Mouse (Mus musculus) monocyte, adult 5-6 weeks (primary cell): ENCODE results near the gene Lrsam1. TPM values are rescaled to one million over a fixed set of nuclear protein-coding genes. Genes with fewer than 3 reads are reported as not detected.

Experiments used
- ATAC-seq: fragments of 153-309, 156-312 bp; replicated peaks from 2 replicates; pipeline ENCODE4 v1.8.0; 2017; ENCODE audit warnings: mild to moderate bottlenecking; ENCODE audit not compliant: low TSS enrichment, insufficient number of reproducible peaks, severe bottlenecking, poor library complexity, low FRiP score
- total RNA-seq: library from RNA; stranded (forward); fragments of 200-1000, 200-491, 200-594 nt; gene quantifications from 3 replicates; pipeline ENCODE4 v1.2.3, GENCODE M21; 2017

Gene Lrsam1
- total RNA-seq, 1 experiment from 2014 or later, result 6.6 TPM

GRCm38 (mm10) chr2:32969326-32969725 is 7.9 kb upstream of the Lrsam1 start:
- no peak for ATAC-seq

DNA sequence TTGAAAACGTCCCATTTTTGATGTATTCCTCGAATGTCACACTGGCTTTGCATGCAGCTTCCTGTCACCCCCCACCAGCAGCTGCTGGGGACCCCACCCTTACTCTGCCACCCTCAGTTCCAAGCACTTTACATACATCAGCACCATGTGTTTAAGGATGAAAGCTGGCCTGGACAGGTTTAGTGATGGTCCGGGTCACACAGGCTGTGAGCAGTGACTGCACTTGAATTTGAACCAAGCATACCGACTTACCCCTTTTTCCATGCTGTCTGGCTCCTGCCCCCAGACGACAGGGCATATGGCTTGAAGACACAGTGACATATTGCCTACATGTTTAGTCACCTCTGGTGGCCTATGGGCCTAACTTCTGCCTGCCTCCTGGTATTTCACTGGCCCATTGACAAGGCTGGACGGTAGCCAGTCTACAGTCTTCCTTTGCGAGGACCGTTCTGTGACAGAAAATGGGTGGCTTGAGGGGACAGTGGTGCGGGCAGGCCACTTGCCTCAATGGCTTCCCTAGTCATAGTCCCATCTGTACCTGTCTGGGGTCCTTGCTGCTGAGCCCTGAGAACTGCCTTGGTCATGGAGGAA is 6.7 kb upstream of the Lrsam1 start:
- ATAC-seq, result no peak

GRCm38 (mm10) chr2:32966689-32967631 is 5.5 kb upstream of the Lrsam1 start:
- ATAC-seq, result peak; percentile 89

DNA sequence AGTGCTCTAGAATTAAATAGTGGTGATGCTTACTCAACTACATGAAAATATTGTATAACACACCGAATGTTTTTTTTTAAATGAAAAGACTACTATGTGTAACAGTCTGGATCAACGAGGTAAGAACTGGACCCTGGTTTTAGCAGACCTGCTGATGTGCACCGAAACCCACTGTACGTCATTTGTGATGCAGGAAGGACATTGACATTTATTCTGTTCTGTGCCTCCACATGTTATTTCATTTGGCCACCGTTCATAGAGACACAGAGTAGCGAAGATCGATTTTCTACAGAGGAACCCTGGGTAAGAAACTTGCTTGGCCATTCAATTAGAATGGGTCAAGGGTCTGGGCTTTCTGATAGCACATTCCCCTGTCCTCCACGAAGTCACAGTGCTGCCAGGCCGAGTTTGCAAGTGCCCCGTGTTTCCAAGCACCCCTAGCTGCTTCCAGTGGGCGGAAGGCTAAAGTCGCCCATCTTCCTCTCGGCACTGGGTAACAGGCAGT is 4.8 kb upstream of the Lrsam1 start:
- no peak; the same call in 1 of the 2 replicates for ATAC-seq

DNA sequence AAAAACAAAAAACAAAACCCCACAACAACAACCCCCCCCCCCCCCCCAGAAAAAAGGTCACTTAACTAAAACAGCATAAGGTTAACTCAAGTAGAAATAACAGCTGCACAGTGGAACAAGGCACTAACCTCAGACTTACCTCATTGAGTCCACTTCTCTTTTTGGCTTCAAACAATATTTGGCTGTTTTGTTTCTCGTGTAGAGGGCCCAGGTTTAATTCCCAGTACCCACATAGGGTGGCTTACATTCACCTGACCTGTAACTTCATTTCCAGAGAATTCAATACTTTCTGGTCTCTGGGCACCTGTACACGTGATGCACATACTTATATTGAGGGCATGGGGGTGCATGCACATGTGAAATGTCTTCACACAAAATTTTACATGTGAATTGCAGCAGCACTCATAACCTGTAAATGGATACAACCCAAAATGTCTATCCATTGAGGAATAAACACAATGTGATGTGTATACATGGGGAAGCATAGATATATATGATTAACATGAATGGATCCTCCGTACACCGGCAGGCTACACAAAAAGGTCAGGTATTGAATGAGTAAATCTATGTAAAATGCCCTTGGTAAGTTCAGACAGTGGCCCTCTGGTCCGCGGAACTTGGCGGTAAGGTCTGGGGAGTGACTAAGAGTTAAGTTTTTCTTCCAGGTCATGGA is 4.2 kb upstream of the Lrsam1 start:
- ATAC-seq, result no peak

- ATAC-seq, result no peak
These were observed 3.4 kb upstream of the Lrsam1 start for GRCm38 (mm10) chr2:32964659-32965457.

GRCm38 (mm10) chr2:32963981-32964380 is 2.6 kb upstream of the Lrsam1 start:
- ATAC-seq, result no peak

DNA sequence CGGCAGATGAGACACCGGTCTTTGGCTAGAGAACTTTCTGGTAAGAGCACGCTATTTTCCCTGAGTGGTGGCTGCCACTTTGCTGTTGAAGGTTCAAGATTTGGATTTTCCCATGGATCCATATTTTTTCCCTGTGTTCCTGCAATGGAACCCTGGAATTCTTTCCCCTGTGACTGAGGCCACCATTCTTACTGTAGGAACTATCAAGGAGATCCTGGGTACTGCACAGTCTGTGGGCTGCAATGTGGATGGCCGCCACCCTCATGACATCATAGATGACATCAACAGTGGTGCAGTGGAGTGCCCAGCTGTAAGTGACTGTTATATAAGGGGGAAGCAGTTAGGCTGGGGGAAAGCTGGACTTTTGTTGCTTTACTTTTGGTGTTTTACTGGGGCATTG is 2.1 kb upstream of the Lrsam1 start:
- no peak for ATAC-seq

DNA sequence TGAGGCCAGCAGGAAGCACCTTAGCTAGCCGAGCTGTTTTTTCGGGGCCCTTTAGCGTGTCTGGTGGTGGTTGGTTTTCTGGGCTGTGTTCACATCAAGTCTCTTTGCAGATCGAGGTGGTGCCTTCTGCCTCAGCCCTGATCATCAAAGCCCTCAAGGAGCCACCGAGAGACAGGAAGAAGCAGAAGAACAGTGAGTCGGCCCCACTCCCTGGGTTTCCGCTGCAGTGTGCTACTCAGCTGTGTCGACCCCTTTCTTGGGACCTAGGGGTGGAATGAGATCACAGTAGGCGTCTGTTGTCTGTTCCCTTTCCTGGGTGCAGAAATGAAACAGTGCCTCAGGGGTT is 1.4 kb upstream of the Lrsam1 start:
- ATAC-seq, result no peak

DNA sequence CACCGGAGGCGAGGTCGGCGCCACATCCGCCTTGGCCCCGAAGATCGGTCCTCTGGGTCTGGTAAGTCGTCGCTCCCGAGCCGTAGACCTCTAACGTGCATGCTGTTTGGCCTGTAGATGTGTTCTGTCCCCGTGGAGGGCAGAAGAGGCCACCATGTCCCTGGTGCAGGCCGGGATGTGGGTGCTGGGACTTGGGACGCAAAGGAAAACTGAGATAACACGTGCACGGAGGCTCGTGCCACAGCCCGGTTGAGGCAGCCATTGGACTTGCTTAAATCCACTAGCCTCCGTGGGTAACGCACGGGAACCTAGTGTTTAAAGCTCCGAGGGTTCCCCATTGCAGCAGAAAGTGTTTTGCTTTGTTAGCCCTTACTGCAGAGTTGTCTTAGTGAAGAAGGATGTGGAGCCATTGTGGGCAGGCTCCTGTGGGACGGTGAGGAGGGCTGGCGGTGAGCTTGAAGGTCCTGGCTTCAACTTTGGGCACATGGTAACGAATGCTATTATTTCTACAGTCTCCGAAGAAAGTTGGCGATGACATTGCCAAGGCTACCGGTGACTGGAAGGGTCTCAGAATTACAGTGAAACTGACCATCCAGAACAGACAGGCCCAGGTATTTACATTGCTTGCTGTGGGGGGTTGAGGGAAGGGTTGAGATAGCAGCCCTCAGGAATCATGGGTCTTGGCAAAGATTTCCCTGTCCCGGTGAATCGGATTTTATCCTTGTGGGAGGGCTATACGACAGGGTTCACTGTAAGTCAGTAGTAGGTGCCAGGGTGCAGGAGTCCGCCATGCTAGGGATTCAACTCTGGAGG is 854 bp upstream of the Lrsam1 start:
- ATAC-seq, result no peak

GRCm38 (mm10) chr2:32960273-32960672 is 1.1 kb downstream of the Lrsam1 start:
- ATAC-seq, result no peak

GRCm38 (mm10) chr2:32957344-32957743 is 4.1 kb downstream of the Lrsam1 start:
- ATAC-seq, result no peak

- ATAC-seq, result no peak
These were observed 6.8 kb downstream of the Lrsam1 start for GRCm38 (mm10) chr2:32954581-32954980.

- ATAC-seq, result no peak
These were observed 14.0 kb downstream of the Lrsam1 start for GRCm38 (mm10) chr2:32947454-32947853.

- no peak for ATAC-seq
These were observed 20.9 kb downstream of the Lrsam1 start for GRCm38 (mm10) chr2:32940483-32940882.

DNA sequence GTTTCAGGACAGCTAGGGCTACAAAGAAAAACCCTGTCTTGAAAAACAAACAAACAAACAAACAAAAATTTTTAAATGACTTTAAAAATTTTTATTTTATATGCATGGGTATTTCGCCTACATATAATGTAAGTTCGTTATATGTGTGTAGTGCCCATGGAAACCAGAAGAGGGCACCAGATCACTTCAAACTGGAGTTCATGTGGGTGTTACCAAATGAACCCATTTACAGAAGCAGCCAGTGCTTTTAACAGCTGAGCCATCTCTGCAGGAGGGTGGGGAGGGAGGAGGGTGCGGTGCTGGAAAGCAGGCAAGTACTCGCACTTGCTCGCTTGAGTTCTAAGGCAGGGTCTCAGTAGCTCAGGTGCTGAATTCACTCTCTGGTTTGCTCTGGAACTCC is 22.0 kb downstream of the Lrsam1 start:
- ATAC-seq, result peak; percentile 52; the same call in 1 of the 2 replicates

GRCm38 (mm10) chr2:32938741-32939140 is 22.7 kb downstream of the Lrsam1 start:
- no peak for ATAC-seq

DNA sequence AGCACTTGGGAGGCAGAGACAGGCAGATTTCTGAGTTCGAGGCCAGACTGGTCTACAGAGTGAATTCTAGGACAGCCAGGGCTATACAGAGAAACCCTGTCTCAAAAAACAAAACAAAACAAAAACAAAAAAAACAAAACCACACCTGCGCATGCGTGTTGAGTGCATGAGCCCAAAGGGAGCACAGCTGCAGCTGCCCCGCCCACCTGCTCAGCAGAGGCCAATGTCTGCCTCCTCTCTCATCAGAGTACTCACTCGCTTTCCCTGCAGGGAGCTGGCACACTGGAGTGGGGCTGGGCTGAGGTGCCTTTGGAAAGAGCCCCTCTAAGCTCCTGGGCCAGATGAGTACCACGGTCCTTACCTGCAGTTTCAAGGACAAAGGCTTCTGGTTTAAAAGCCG is 29.7 kb downstream of the Lrsam1 start:
- no peak for ATAC-seq
